Mouse (Mus musculus) 416B (cell line): ENCODE data around the gene Tmprss4.
A peak's percentile ranks its signal among the peaks of the same experiment; 100 is the strongest.

Experiments
- DNase-seq: peaks from one replicate; pipeline ENCODE4 v3.0.0; 2011; ENCODE audit warnings: low read depth

The Tmprss4 gene

GRCm38 (mm10) chr9:45203797-45204410, at the start of gene Tmprss4:
Tmprss4 (minus strand) TSS chr9:45204092.
- no peak for DNase-seq

DNA sequence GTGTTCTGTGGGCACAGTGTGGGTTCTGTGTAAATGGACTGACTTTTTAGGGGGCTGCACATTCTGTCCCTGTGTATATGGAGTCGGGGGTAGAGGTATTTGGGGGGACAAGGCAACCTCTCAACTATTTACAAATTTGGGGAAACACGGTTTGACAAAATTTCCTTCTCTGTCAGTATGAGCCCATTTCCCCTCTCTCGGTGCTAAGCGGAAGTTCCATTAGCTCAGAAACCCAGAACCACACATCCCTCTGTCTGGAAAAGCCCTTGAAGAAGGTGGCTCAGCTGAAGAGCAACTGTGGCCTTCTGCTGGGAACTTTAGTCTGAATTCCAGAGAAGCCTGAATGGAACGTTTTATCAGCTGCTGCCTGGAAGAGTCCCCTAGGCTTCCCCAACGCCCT, 48.5 kb upstream of the Tmprss4 start:
- DNase-seq = peak; percentile 32

DNA sequence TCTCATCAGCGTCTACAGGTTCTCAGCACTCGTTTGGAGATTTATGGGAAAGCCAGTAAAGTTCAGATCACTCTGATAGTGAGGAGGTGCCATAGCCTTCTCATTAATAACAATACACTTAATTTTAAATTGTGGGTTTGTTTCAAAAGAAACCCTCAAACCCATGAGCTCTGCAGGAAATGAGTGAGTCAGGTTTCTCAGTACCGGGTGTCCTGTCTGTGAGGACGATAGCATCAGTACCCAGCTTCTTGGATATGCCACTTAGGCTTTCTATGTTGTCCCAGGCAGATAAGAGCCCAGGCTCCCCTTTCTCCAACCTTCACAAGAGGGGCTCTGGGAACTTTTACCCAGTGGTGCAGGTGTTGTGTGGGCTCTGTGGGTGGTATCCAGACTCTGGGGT, 48.1 kb upstream of the Tmprss4 start:
- peak; percentile 84 for DNase-seq

DNA sequence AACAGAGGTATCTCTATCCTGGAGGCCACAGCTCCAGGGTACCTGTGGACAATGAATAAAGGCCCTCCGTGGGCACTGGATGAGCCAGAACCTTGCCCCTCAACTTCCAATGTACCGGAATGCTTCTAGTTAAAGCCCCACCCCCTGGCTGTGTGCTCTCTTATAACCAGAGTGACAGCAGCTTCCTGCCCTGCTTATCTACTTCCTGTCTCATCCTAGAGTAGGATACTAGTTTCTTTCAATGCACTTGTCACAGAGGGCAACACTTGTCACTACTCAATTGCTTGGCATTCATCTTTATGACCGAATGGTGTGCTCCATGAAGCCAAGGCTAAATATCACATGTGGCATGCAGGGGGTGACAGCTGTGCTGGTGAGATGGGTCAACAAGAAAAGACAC, 47.4 kb upstream of the Tmprss4 start:
- DNase-seq = peak; percentile 77

DNA sequence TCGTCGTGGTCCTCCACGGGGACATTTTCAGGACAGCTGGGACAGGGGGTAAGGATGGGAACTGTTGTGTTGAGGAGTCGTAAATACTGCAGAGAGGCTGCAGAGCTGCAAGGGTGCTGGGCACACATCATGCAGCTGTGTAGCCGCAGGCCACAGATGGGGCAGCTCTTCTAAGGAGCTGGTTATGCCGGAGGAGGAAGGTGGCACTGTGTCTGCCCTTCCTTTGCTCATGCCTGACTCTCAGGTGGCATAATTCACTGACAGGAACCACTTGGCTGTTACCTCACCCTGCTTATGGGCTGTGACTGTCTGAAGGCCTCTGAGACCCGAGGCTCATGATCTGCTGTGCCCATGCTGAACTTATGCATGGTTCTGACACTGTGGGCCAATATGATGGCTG, 46.4 kb upstream of the Tmprss4 start:
- DNase-seq = no peak

- peak; percentile 31 for DNase-seq
Observed at GRCm38 (mm10) chr9:45247536-45247935, 43.6 kb upstream of the Tmprss4 start.

DNA sequence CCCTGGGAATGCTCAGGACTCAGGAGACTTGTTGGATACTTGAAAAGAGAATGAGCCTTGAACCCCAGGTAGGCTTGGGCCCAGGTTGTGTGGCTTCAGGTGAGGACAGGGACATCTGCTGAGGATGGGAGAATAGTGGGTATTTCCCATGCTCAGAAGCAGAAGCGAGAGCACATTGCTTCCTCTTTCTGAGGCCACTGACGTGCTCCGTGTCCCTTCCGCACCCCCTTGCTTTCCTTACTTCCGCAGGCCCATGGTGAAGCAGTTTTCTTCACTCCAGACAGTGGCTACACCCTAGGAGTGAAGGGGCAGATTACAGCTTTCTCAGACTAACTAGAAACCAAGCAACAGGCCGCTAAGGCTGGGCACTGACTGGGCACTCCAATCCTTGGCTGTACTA, 42.2 kb upstream of the Tmprss4 start:
- DNase-seq = no peak

GRCm38 (mm10) chr9:45245432-45245831, 41.5 kb upstream of the Tmprss4 start:
- no peak for DNase-seq

GRCm38 (mm10) chr9:45241397-45241796, 37.5 kb upstream of the Tmprss4 start:
- peak; percentile 47 for DNase-seq

- no peak for DNase-seq
Observed at GRCm38 (mm10) chr9:45236744-45237143, 32.9 kb upstream of the Tmprss4 start.

DNA sequence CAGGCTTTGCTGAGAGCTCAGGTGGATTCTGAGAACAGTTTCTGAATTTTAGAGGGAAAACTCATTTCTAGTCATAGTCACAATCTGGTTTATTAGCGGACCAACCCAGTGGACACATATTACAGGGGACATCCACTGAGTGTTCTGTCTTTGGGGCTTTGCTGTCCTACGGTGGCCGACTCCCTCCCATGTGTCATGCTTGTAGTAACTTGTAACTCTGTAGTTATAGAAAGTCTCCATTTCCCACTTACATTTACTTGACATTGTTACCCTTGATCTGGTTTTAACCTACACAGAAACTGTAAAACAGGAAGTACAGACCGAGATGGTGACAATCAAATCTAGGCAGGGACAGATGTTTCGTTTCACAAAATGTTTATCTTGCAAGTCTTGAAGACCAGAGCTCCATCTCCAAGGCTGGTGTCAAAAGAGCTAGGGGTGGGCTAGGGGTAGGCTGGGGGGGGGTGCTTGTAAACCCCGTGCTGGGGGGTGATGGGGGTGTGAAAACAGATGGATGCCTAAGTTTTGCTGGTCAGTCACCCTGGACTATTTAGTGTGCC, 31.9 kb upstream of the Tmprss4 start:
- peak; percentile 19 for DNase-seq

- peak; percentile 42 for DNase-seq
Observed at GRCm38 (mm10) chr9:45229359-45229758, 25.5 kb upstream of the Tmprss4 start.

- DNase-seq = peak; percentile 80
Observed at GRCm38 (mm10) chr9:45221567-45221966, 17.7 kb upstream of the Tmprss4 start.

DNA sequence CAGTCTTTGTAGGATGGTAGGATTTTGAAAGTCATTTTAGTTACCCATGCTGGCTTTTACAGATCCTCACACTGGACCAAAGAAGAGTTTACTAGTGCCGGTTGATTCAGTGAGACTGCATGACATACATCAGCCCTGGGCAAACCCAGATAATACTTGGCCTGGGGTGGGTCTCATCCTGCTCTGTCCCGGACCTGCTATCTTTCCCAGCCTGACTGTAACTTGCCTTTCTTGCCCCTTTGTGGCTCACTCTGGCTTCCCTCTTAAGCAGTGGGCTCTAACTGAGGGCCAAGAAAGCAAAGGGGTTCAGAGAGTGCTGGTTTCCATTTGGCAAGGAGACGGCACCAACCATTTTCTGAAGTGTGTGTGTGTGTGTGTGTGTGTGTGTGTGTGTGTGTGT, 15.8 kb upstream of the Tmprss4 start:
- no peak for DNase-seq

DNA sequence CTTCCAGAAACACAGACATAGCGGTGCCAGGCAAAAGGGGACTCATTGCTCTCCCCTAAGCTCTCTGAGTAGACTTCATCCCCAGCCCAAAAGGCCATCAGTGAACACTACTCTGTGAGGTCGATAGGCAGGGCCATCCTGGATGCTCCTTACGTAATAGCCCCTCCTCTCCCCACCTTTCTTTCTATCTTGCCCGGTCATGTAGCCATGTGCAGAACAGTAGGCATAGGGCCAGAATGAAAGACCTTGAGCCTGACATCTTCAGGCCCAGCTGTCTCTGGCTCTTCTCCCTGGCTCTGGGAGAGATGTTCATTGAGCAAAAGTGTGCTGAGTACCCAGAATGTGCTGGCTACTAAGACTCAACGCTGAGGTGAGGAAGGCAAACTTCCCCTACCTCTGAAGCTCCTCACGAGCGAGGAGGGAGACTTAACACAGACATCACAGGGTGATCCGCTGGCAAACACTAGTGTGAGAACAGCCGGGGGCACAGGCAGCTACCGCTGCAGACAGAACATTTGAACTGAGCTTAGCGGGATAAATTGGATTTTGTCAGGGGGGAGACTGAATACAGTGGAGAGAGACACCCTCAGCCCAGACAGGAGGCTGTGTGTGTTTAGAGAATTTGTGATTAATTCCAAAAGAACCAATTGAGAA, 11.8 kb upstream of the Tmprss4 start:
- DNase-seq = no peak

DNA sequence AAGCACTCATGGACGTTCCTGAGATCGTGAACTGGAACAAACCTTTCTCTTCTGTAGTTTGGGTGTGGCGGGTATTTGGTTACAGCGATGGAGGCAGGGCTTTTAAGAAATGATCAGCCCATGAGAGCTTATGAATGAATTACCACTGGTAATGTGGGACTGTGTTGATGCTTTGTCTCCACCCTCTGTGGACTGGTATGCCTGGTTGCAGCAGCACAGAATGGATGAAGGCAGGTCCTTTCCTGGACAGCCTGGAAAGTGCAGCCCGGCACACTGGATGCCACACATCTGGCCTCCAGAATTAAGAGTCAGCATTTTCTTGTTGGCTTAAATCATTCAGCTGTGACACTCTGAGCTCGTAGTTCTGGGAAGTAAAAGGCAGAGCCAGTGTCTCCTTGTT, 8.1 kb upstream of the Tmprss4 start:
- DNase-seq = no peak

- no peak for DNase-seq
Observed at GRCm38 (mm10) chr9:45207015-45207743, 3.3 kb upstream of the Tmprss4 start.

DNA sequence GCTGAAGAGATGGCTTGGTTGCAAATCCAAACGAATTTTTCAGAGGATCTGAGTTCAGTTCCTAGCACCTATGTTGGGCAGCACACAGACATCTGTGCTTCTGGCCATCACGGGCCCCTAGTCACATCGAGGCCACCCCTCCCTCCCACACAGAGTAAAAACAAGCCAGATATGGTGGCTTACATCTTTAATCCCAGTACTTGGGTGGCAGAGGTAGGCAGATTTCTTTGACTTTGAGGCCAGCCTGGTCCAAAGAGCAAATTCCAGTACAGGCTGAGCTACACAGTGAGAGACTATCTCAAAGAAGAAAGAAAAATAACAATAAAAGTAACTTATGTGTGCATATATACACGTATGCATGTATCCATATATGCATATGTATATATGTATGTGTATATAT, 2.2 kb upstream of the Tmprss4 start:
- DNase-seq = no peak

- DNase-seq = no peak
Observed at GRCm38 (mm10) chr9:45205143-45205542, 1.3 kb upstream of the Tmprss4 start.

GRCm38 (mm10) chr9:45202021-45202798, 1.7 kb downstream of the Tmprss4 start:
- no peak for DNase-seq

GRCm38 (mm10) chr9:45201319-45201947, 2.5 kb downstream of the Tmprss4 start:
- no peak for DNase-seq

DNA sequence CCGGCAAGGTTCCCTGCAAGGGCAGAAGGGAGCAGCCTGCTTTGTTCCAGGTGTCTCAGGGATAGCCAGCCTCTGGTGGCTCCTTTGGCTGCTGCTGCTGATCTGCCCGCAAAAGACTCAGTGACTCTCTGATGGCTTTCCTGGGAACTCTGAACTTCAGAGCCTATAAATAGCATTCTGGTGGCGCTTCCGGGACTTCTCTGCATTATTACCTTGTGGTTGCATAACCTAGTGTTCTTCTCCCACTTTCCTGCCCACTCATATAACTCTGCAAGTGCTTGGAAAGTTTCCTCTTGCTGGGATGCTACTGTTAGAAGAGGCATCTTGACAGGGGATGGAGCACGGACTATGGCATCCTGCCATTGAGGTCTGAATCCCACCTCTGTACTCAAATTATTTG, 6.3 kb downstream of the Tmprss4 start:
- DNase-seq = no peak
